Mouse (Mus musculus) heart, embryonic 10.5 days (tissue): ENCODE measurements at regions not wholly inside any gene's neighbourhood (a gene's known extent, or its start where the extent isn't known, plus 50 kb on each side); places are given as distances from the start of the nearest gene placed in this dataset.
"Not testable (repeated sequence)": the region's sequence is repeated elsewhere in the genome, so short reads cannot be mapped to it uniquely, and the experiment has no call there.

Source experiments
- DNase-seq: peaks from one replicate; pipeline ENCODE4 v3.0.0-alpha.2; 2017; ENCODE audit warnings: low spot score
- H3K27ac ChIP-seq: fragments of 300-500 bp; sonication (generic); 2 replicates; pipeline ENCODE4 v1.5.1; 2016; ENCODE audit warnings: mild to moderate bottlenecking
- H3K27me3 ChIP-seq: fragments of 300-500 bp; sonication (generic); 2 replicates; pipeline ENCODE4 v1.6.1; 2016; ENCODE audit warnings: mild to moderate bottlenecking; ENCODE audit not compliant: poor library complexity, insufficient read depth, severe bottlenecking
- H3K36me3 ChIP-seq: fragments of 300-500 bp; sonication (generic); 2 replicates; pipeline ENCODE4 v1.6.1; 2016; ENCODE audit warnings: mild to moderate bottlenecking, moderate library complexity
- H3K4me1 ChIP-seq: fragments of 300-500 bp; sonication (generic); 2 replicates; pipeline ENCODE4 v1.6.1; 2016; ENCODE audit warnings: mild to moderate bottlenecking
- H3K4me3 ChIP-seq: fragments of 300-500 bp; sonication (generic); 2 replicates; pipeline ENCODE4 v1.5.1; 2016; ENCODE audit warnings: mild to moderate bottlenecking, moderate library complexity
- H3K9me3 ChIP-seq: fragments of 300-500 bp; sonication (generic); 2 replicates; pipeline ENCODE4 v1.6.1; 2016; ENCODE audit warnings: mild to moderate bottlenecking, moderate library complexity
- WGBS: fragments of 180-500 bp; shearing (Covaris S2); methylation state at CpG from one replicate; pipeline ENCODE4 v1.1.7; 2016; 5-methylcytosine and 5-hydroxymethylcytosine counted together

- not testable (repeated sequence) for DNase-seq, H3K4me3 ChIP-seq, H3K4me1 ChIP-seq, H3K36me3 ChIP-seq, H3K27ac ChIP-seq, H3K9me3 ChIP-seq, H3K27me3 ChIP-seq
- 73% methylated on average over 1 of the region's 1 CpGs for WGBS
Measured at GRCm38 (mm10) chr1:189507301-189507700, 105.2 kb upstream of the Kcnk2 start.

GRCm38 (mm10) chr1:189499703-189500102, 97.6 kb upstream of the Kcnk2 start:
- H3K27ac ChIP-seq: no peak overlapping the region
- H3K9me3 ChIP-seq: no peaks in the 10 kb centered on the region
- no peak for DNase-seq
- no peaks in the 10 kb centered on the region for H3K27me3 ChIP-seq
- 74% methylated on average over 3 of the region's 3 CpGs for WGBS
- H3K4me3 ChIP-seq: no peak overlapping the region
- no peaks in the 10 kb centered on the region for H3K36me3 ChIP-seq
- 0 out of 2 replicates have a peak, but pooled peaks cover 6% of the 10 kb centered on the region for H3K4me1 ChIP-seq

DNA sequence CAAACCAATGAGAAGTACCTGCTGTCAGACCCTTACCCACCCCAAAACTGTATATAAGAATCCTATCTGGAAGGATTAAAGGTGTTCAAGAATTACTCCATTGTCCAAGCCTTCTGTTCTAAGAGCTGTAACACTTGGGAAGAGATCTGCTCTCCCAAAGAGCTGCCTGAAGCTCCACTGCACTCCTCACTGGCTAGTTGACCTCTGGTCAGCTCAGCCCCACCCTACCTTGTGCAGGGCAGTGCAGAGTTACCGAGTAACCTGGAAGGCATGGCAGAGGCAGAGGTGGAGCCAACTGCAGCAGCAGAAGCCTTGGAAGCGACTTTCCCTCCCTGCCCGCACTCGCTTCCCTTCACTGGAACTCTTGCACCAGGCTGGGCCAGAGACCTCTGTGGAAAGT, 97.1 kb upstream of the Kcnk2 start:
- WGBS: 67% methylated on average over 4 of the region's 4 CpGs
- H3K27ac ChIP-seq: no peak overlapping the region
- DNase-seq: no peak
- 0 out of 2 replicates have a peak, but pooled peaks cover 6% of the 10 kb centered on the region for H3K4me1 ChIP-seq
- no peaks in the 10 kb centered on the region for H3K27me3 ChIP-seq
- no peak overlapping the region for H3K4me3 ChIP-seq
- H3K36me3 ChIP-seq: no peaks in the 10 kb centered on the region
- no peaks in the 10 kb centered on the region for H3K9me3 ChIP-seq

DNA sequence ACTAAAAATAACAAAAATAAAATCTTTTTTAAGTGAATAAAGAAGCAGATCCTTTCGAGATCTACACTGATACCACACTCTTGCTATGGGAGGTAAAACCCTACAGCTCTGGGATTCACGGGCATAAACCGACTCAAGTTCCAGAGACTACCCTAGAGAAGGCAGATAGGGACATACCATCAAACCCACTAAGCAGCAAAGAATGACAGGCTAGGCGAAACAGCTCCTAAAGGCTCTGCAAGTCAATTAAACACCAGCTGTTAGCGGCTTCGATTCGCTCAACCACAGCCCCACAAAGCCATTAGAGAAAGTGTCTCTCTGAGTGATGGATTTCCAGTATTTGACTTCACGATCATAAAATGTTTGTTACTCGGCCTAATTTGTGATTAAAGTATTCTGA, 95.0 kb upstream of the Kcnk2 start:
- DNase-seq: no peak
- H3K4me3 ChIP-seq: no peak overlapping the region
- H3K27me3 ChIP-seq: no peaks in the 10 kb centered on the region
- WGBS: 81% methylated on average over 9 of the region's 9 CpGs
- H3K9me3 ChIP-seq: no peaks in the 10 kb centered on the region
- no peaks in the 10 kb centered on the region for H3K36me3 ChIP-seq
- H3K4me1 ChIP-seq: 0 out of 2 replicates have a peak, but pooled peaks cover 6% of the 10 kb centered on the region
- no peak overlapping the region for H3K27ac ChIP-seq

- Histone ChIP-seq H3K27me3 (no peaks in the 10 kb centered on the region), H3K4me1 (0 out of 2 replicates have a peak, but pooled peaks cover 6% of the 10 kb centered on the region), H3K4me3 (no peak overlapping the region), H3K9me3 (no peaks in the 10 kb centered on the region), H3K36me3 (no peaks in the 10 kb centered on the region), H3K27ac (no peak overlapping the region)
- 63% methylated on average over 11 of the region's 11 CpGs for WGBS
- DNase-seq: no peak
Measured at GRCm38 (mm10) chr1:189495386-189496150, 93.5 kb upstream of the Kcnk2 start.

DNA sequence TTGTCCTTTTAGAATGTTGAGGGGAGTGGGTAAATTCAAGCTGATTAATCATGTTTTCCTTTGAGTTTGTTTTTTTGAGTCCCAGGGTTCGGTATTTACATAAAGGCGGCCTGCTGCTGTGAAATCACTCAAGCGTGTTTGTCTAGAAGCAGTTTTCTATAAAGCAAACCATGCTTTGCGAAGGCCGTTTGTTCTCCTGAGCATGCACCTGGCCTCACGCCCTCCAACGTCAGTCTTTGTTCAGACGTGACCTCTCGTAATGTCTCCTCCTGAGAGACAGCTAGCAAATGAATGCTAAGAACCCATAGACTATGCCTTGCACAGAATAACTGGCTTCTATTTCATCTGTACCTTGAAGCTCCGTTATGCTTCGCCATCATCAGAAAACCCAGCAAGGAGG, 92.8 kb upstream of the Kcnk2 start:
- no peaks in the 10 kb centered on the region for H3K9me3 ChIP-seq
- 73% methylated on average over 11 of the region's 11 CpGs for WGBS
- H3K27me3 ChIP-seq: no peaks in the 10 kb centered on the region
- no peak overlapping the region for H3K27ac ChIP-seq
- H3K36me3 ChIP-seq: no peaks in the 10 kb centered on the region
- 0 out of 2 replicates have a peak, but pooled peaks cover 6% of the 10 kb centered on the region for H3K4me1 ChIP-seq
- no peak for DNase-seq
- H3K4me3 ChIP-seq: no peak overlapping the region

DNA sequence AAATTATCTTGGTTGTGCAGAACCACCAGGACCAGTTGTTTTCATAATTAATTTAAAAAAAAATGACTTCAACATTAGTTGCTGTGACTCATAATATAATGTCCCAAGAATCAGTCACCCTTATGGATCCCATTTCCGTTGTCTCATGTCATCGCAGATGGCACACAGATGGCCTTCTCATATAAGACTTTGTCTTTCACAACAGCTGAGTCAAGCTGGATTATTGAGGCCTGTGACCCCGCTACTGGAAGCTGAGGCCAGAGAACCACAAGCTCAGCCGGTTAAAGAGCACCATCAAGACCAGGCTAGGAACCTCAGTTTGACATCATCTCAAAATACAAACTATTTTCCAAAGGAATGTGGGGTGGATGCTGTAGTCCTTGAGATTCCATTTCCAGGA, 83.3 kb upstream of the Kcnk2 start:
- no peaks in the 10 kb centered on the region for H3K9me3 ChIP-seq
- no peak overlapping the region for H3K27ac ChIP-seq
- H3K27me3 ChIP-seq: no peaks in the 10 kb centered on the region
- WGBS: 87% methylated on average over 4 of the region's 4 CpGs
- H3K4me3 ChIP-seq: no peak overlapping the region
- DNase-seq: peak; percentile 10
- no peaks in the 10 kb centered on the region for H3K36me3 ChIP-seq
- H3K4me1 ChIP-seq: no peaks in the 10 kb centered on the region

DNA sequence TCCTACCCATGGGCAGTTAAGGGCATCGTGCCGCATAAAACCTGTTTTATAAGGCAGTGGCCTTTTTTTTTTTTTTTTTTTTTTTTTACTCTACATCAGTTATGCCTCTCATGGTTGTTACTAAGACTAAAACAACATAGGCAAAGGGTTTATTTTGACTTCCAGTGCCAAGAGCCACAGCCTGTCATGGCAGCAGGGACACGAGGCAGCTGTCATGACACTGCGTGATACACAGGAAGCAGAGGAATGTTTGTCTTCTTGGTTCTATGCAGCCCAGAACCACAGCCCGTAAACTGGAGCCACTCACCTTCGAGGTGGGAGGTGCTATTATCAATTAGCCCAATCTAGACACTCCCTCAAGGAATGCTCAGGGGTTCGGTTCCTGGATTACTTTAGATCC, 81.3 kb upstream of the Kcnk2 start:
- peak; percentile 42 for DNase-seq
- Histone ChIP-seq H3K9me3 (no peaks in the 10 kb centered on the region), H3K27me3 (no peaks in the 10 kb centered on the region), H3K4me1 (no peaks in the 10 kb centered on the region), H3K27ac (no peak overlapping the region), H3K36me3 (no peaks in the 10 kb centered on the region), H3K4me3 (no peak overlapping the region)
- 87% methylated on average over 7 of the region's 7 CpGs for WGBS

- no peaks in the 10 kb centered on the region for H3K4me1 ChIP-seq
- no peak overlapping the region for H3K27ac ChIP-seq
- peak; percentile 69 for DNase-seq
- H3K9me3 ChIP-seq: no peaks in the 10 kb centered on the region
- no peaks in the 10 kb centered on the region for H3K36me3 ChIP-seq
- no peak overlapping the region for H3K4me3 ChIP-seq
- H3K27me3 ChIP-seq: no peaks in the 10 kb centered on the region
- 64% methylated on average over 6 of the region's 6 CpGs for WGBS
Measured at GRCm38 (mm10) chr1:189478051-189478450, 76.0 kb upstream of the Kcnk2 start.

- Histone ChIP-seq H3K27me3 (no peaks in the 10 kb centered on the region), H3K4me3 (no peak overlapping the region), H3K4me1 (peaks cover 3% of the 10 kb centered on the region; the same call in 1 of the 2 replicates), H3K36me3 (no peaks in the 10 kb centered on the region), H3K9me3 (no peaks in the 10 kb centered on the region), H3K27ac (no peak overlapping the region)
- DNase-seq: peak; percentile 51
- WGBS: 90% methylated on average over 14 of the region's 14 CpGs
Measured at GRCm38 (mm10) chr1:189476796-189477195, 74.7 kb upstream of the Kcnk2 start.

- Histone ChIP-seq H3K9me3 (no peaks in the 10 kb centered on the region), H3K36me3 (no peaks in the 10 kb centered on the region), H3K4me3 (no peak overlapping the region), H3K27me3 (no peaks in the 10 kb centered on the region), H3K4me1 (peaks cover 3% of the 10 kb centered on the region; the same call in 1 of the 2 replicates), H3K27ac (no peak overlapping the region)
- peak; percentile 71 for DNase-seq
- WGBS: 71% methylated on average over 4 of the region's 4 CpGs
Measured at GRCm38 (mm10) chr1:189473071-189473470, 71.0 kb upstream of the Kcnk2 start.

GRCm38 (mm10) chr1:189458421-189458820, 56.3 kb upstream of the Kcnk2 start:
- 76% methylated on average over 3 of the region's 3 CpGs for WGBS
- Histone ChIP-seq H3K9me3 (no peaks in the 10 kb centered on the region), H3K4me1 (no peaks in the 10 kb centered on the region), H3K27ac (no peak overlapping the region), H3K4me3 (no peak overlapping the region), H3K36me3 (no peaks in the 10 kb centered on the region), H3K27me3 (no peaks in the 10 kb centered on the region)
- no peak for DNase-seq
